Mouse (Mus musculus) hematopoietic stem cell, adult 5-6 weeks (primary cell): Measurements from ENCODE around the gene Acta2. TPM values are rescaled to one million over a fixed set of nuclear protein-coding genes. Genes with fewer than 3 reads are reported as not detected.
A peak's percentile ranks its signal among the peaks of the same experiment; 100 is the strongest.

Source experiments
- ATAC-seq, 2 experiments: fragments of 125-278 bp in 1 of 2; replicated peaks in 1 of 2; 2 replicates each; pipeline ENCODE4 v1.8.0; 2016 to 2017; ENCODE audit warnings: inconsistent platforms in 2 of 2, mild to moderate bottlenecking in 2 of 2, moderate number of reproducible peaks in 2 of 2, low read depth in 1 of 2, moderate TSS enrichment in 1 of 2; ENCODE audit not compliant: low FRiP score in 2 of 2, poor library complexity in 2 of 2, severe bottlenecking in 2 of 2, insufficient read depth in 1 of 2, low TSS enrichment in 1 of 2
- total RNA-seq: library from RNA; stranded (forward); fragments of 172-1452, 232-1000 nt; gene quantifications from 2 replicates; pipeline ENCODE4 v1.2.3, GENCODE M21; 2017

The Acta2 gene
- 0.25 TPM in 1 of 2 replicates, not detected in the other for total RNA-seq

- no peak for ATAC-seq
Measured at GRCm38 (mm10) chr19:34254880-34255681, at the start of gene Acta2. Gene Acta2, minus strand, starts transcription at chr19:34255590.

- ATAC-seq: no peak
Measured at GRCm38 (mm10) chr19:34304917-34305316, 49.5 kb upstream of the Acta2 start.

- no peak for ATAC-seq
Measured at GRCm38 (mm10) chr19:34300430-34300829, 45.0 kb upstream of the Acta2 start.

GRCm38 (mm10) chr19:34299229-34299628, 43.8 kb upstream of the Acta2 start:
- ATAC-seq: no peak

- no peak for ATAC-seq
Measured at GRCm38 (mm10) chr19:34298531-34298930, 43.1 kb upstream of the Acta2 start.

- no peak for ATAC-seq
Measured at GRCm38 (mm10) chr19:34295442-34295841, 40.1 kb upstream of the Acta2 start.

- ATAC-seq: no peak
Measured at GRCm38 (mm10) chr19:34293376-34293947, 38.1 kb upstream of the Acta2 start.

GRCm38 (mm10) chr19:34292701-34293100, 37.3 kb upstream of the Acta2 start:
- no peak for ATAC-seq

- no peak for ATAC-seq
Measured at GRCm38 (mm10) chr19:34291956-34292355, 36.6 kb upstream of the Acta2 start.

GRCm38 (mm10) chr19:34291379-34291778, 36.0 kb upstream of the Acta2 start:
- no peak for ATAC-seq

- peak; percentile 22 to 37; a peak in 2 of 4 replicates for ATAC-seq
Measured at GRCm38 (mm10) chr19:34290872-34291341, 35.5 kb upstream of the Acta2 start.

GRCm38 (mm10) chr19:34289948-34290789, 34.8 kb upstream of the Acta2 start, which contains the start of gene Fas:
Gene Fas, plus strand, starts transcription at chr19:34290666.
- ATAC-seq: peak; percentile 91 to 95

- no peak for ATAC-seq
Measured at GRCm38 (mm10) chr19:34288696-34289095, 33.3 kb upstream of the Acta2 start.

GRCm38 (mm10) chr19:34287656-34288415, 32.4 kb upstream of the Acta2 start:
- no peak for ATAC-seq

- ATAC-seq: no peak
Measured at GRCm38 (mm10) chr19:34287221-34287620, 31.8 kb upstream of the Acta2 start.

- ATAC-seq: no peak
Measured at GRCm38 (mm10) chr19:34284826-34285225, 29.4 kb upstream of the Acta2 start.

- no peak; a peak in 1 of 4 replicates for ATAC-seq
Measured at GRCm38 (mm10) chr19:34284383-34284782, 29.0 kb upstream of the Acta2 start.
